Mouse (Mus musculus) spleen, adult 2 months (tissue): ENCODE data around the gene Afdn.

ENCODE experiments used
- CTCF ChIP-seq: fragments of 200-500 bp; IDR thresholded peaks from 2 replicates; pipeline ENCODE4 v1.5.1; 2011; ENCODE audit warnings: mild to moderate bottlenecking, inconsistent platforms; ENCODE audit not compliant: insufficient read depth, insufficient read length, insufficient replicate concordance; ENCODE audit errors: extremely low read depth
- POLR2A ChIP-seq: fragments of 200-500 bp; IDR thresholded peaks from 2 replicates; pipeline ENCODE4 v1.6.1; 2011; ENCODE audit warnings: low read depth, low read length, inconsistent platforms

GRCm38 (mm10) chr17:13925931-13926330 lies 165.6 kb downstream of the Afdn start:
- TF ChIP-seq CTCF, result no peak
- no peak for TF ChIP-seq POLR2A
